Mouse (Mus musculus): ENCODE results near the gene Ern1.

DNA sequence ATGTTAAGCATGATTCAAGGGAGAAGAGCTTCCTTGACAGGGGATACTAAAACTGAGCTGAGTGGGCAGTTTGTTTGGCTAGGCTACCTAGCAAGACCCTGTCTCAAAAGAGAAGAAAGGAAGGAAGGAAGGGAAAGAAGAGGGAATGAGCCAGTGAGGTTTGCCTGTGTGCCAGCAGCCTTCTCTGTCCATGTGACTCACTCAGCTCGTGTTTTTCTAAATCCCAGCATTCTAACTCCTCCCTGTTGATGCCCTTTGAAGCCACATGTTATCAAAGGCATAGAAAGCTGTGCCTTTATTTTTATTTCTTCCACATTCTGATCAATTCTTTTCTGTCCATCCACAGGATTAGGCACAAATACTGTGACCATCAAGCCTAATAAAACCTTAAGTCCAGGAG, 40.3 kb upstream of the Ern1 start:
- TF ChIP-seq CTCF (IDR thresholded peaks at IDR 0.05; ENCODE audit: borderline replicate concordance, control insufficient read depth, extremely low read depth, insufficient read depth, low read length, poor library complexity) (no peak), POLR2A (IDR thresholded peaks at IDR 0.05; ENCODE audit: control insufficient read depth, extremely low read depth, insufficient read depth, low read length, poor library complexity) (no peak)

Data from thymus, adult 2 months (tissue).